Mouse (Mus musculus): ENCODE data around the gene Gpc5. TPM values are rescaled to one million over a fixed set of nuclear protein-coding genes. Genes with fewer than 3 reads are reported as not detected.

Gene Gpc5
- polyA plus RNA-seq, 1 experiment from 2014 or later, result 1.4 TPM

DNA sequence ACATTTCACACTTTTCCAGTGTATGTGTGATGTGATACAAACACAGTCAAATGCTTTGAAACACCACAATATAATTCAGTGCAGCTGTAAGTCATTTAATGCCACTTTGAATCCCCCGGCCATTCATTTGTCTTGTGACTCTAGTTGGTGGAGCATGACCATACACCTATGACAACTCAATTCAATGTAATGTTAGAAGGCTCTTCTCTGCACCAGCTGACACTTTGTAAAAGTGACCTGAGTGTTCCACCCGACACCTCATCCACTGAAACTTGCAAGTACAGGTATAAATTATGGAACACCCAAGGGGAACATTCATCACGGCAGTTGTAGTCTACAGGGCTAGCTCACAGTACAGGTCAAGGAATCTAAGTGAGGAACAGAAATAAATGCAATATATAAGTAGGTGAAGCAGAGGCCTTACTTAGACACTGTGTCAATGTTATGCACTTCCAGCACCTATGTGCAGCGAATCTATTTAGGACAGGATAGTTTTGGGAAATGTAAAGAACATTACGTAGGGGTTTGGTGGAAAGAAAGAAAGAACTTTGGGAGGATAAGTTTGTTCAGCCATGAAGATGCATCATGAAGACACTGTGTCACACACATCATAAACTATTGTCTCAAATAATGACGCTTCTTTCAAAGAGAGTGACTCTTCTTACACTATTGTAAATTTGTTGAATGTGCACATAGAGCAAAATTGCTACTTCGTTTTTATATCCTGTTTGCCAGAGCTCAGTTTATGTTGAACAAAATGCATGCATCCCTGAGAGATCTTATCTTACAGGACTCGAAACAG lies 1381.6 kb downstream of the Gpc5 start:
- H3K27ac ChIP-seq, result no peak overlapping the region
- H3K27me3 ChIP-seq, result no peaks in the 10 kb centered on the region
- ATAC-seq (ENCODE audit: insufficient number of reproducible peaks, insufficient read depth, low FRiP score, low TSS enrichment), result no peak
- H3K9me3 ChIP-seq, result no peaks in the 10 kb centered on the region
- H3K4me2 ChIP-seq (replicated peaks), result no peak overlapping the region
- H3K4me1 ChIP-seq, result no peaks in the 10 kb centered on the region
- WGBS, result 74% methylated on average over 8 of the region's 8 CpGs
- no peak overlapping the region for H3K4me3 ChIP-seq
- H3K36me3 ChIP-seq, result no peaks in the 10 kb centered on the region
- no peak overlapping the region for H3K9ac ChIP-seq

GRCm38 (mm10) chr14:116494285-116494850 lies 1402.4 kb downstream of the Gpc5 start:
- no peaks in the 10 kb centered on the region for H3K4me1 ChIP-seq
- no peak overlapping the region for H3K4me2 ChIP-seq (replicated peaks)
- no peaks in the 10 kb centered on the region for H3K9me3 ChIP-seq
- H3K27me3 ChIP-seq, result no peaks in the 10 kb centered on the region
- no peak overlapping the region for H3K4me3 ChIP-seq
- H3K36me3 ChIP-seq, result no peaks in the 10 kb centered on the region
- no peak overlapping the region for H3K27ac ChIP-seq
- no peak overlapping the region for H3K9ac ChIP-seq
- no peak for ATAC-seq (ENCODE audit: insufficient number of reproducible peaks, insufficient read depth, low FRiP score, low TSS enrichment)
- 11% methylated on average over 1 of the region's 1 CpGs for WGBS

GRCm38 (mm10) chr14:116538216-116538615 lies 1446.2 kb downstream of the Gpc5 start:
- Histone ChIP-seq H3K9ac (no peak overlapping the region), H3K27ac (no peak overlapping the region), H3K4me1 (no peaks in the 10 kb centered on the region), H3K36me3 (no peaks in the 10 kb centered on the region), H3K27me3 (no peaks in the 10 kb centered on the region), H3K9me3 (no peaks in the 10 kb centered on the region), H3K4me3 (no peak overlapping the region), H3K4me2 (replicated peaks) (no peak overlapping the region)
- ATAC-seq (ENCODE audit: insufficient number of reproducible peaks, insufficient read depth, low FRiP score, low TSS enrichment), result no peak
- WGBS, result 89% methylated on average over 3 of the region's 3 CpGs

- no peaks in the 10 kb centered on the region for H3K36me3 ChIP-seq
- H3K27ac ChIP-seq, result no peak overlapping the region
- H3K27me3 ChIP-seq, result no peaks in the 10 kb centered on the region
- H3K9ac ChIP-seq, result no peak overlapping the region
- no peak overlapping the region for H3K4me3 ChIP-seq
- no peaks in the 10 kb centered on the region for H3K9me3 ChIP-seq
- no peak overlapping the region for H3K4me2 ChIP-seq (replicated peaks)
- ATAC-seq (ENCODE audit: insufficient number of reproducible peaks, insufficient read depth, low FRiP score, low TSS enrichment), result no peak
- H3K4me1 ChIP-seq, result no peaks in the 10 kb centered on the region
Observed at GRCm38 (mm10) chr14:116543746-116544145, 1451.7 kb downstream of the Gpc5 start.

GRCm38 (mm10) chr14:116551401-116551800 lies 1459.4 kb downstream of the Gpc5 start:
- no peak overlapping the region for H3K4me2 ChIP-seq (replicated peaks)
- 0 out of 2 replicates have a peak, but pooled peaks cover 4% of the 10 kb centered on the region for H3K4me1 ChIP-seq
- WGBS, result 27% methylated on average over 5 of the region's 5 CpGs
- no peak overlapping the region for H3K4me3 ChIP-seq
- peak overlapping the region; percentile 37; the same call in 1 of the 2 replicates for H3K27ac ChIP-seq
- H3K27me3 ChIP-seq, result no peaks in the 10 kb centered on the region
- no peak overlapping the region for H3K9ac ChIP-seq
- no peaks in the 10 kb centered on the region for H3K36me3 ChIP-seq
- ATAC-seq (ENCODE audit: insufficient number of reproducible peaks, insufficient read depth, low FRiP score, low TSS enrichment), result no peak
- H3K9me3 ChIP-seq, result no peaks in the 10 kb centered on the region

- Histone ChIP-seq H3K9me3 (no peaks in the 10 kb centered on the region), H3K36me3 (no peaks in the 10 kb centered on the region), H3K9ac (no peak overlapping the region), H3K4me3 (no peak overlapping the region), H3K27ac (no peak overlapping the region), H3K4me2 (replicated peaks) (no peak overlapping the region), H3K27me3 (no peaks in the 10 kb centered on the region), H3K4me1 (0 out of 2 replicates have a peak, but pooled peaks cover 4% of the 10 kb centered on the region)
- no peak for ATAC-seq (ENCODE audit: insufficient number of reproducible peaks, insufficient read depth, low FRiP score, low TSS enrichment)
- WGBS, result 36% methylated on average over 7 of the region's 7 CpGs
Observed at GRCm38 (mm10) chr14:116553316-116553715, 1461.3 kb downstream of the Gpc5 start.

DNA sequence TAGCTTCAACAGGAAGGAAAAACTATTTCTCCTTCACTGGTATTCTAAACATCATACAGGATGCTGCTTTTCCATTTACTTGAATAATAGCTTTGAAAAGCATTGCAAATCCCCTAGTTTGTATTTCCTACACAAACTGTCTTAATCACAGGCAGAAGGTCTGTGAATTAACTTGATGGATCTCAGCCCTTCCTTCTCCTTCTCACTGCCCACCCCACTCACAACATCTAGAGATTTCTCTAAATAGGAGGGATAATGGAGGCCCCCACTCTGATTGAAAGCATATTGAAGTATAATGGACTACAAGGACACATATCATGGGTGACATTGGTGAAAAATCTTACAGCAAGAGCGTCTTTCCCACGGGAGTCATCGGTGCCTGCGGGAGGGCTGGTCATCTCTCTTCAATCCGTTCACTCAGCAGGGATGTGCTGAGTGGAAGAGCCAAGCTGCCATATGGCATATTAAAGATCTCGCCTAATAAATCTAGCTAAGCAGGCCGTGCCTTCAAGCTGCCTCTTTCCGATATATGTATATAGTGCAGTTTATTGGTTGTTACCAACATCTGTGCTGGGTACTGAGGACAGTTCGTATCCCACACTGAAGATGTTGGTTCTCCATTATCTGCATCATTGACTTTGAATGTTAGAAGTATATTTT lies 1466.3 kb downstream of the Gpc5 start:
- ATAC-seq (ENCODE audit: insufficient number of reproducible peaks, insufficient read depth, low FRiP score, low TSS enrichment), result no peak
- Histone ChIP-seq H3K9ac (no peak overlapping the region), H3K4me3 (no peak overlapping the region), H3K4me1 (no peaks in the 10 kb centered on the region), H3K36me3 (no peaks in the 10 kb centered on the region), H3K27me3 (no peaks in the 10 kb centered on the region), H3K27ac (no peak overlapping the region), H3K4me2 (replicated peaks) (no peak overlapping the region), H3K9me3 (no peaks in the 10 kb centered on the region)
- WGBS, result 88% methylated on average over 9 of the region's 9 CpGs

DNA sequence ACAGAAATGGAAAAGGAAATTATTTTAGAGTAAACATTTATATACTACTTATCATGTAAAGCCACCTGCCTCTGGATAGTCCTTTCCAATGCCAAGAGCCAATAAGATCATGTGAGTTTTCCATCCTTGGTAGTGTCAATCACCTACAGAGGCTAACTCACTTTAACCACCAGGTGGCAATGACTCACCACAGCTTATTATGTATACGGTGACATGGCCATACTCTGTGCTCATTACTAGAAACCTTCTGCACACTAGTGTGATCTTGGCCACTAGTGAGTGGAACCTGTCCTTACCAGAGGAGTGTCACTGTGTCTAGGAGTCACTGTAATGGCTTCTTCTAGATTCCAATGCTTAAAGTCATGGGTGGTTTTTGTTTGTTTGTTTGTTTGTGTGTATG lies 1468.0 kb downstream of the Gpc5 start:
- Histone ChIP-seq H3K4me3 (no peak overlapping the region), H3K9me3 (no peaks in the 10 kb centered on the region), H3K27ac (no peak overlapping the region), H3K27me3 (no peaks in the 10 kb centered on the region), H3K4me2 (replicated peaks) (no peak overlapping the region), H3K4me1 (no peaks in the 10 kb centered on the region), H3K9ac (no peak overlapping the region), H3K36me3 (no peaks in the 10 kb centered on the region)
- peak; percentile 72; the same call in 1 of the 2 replicates for ATAC-seq (ENCODE audit: insufficient number of reproducible peaks, insufficient read depth, low FRiP score, low TSS enrichment)
- 31% methylated on average over 1 of the region's 1 CpGs for WGBS

MicroRNA genes within 50 kb of the gene (microRNA counts, 519-probe panel; counts per million panel counts)
- microRNA mmu-miR-18a (5,240 counts per million, percentile 88 among the panel's probes with 10 or more counts), microRNA mmu-miR-19a (7,434 counts per million, percentile 98 among the panel's probes with 10 or more counts), microRNA mmu-miR-19b (6,860 counts per million, percentile 97 among the panel's probes with 10 or more counts), microRNA mmu-miR-20a+mmu-miR-20b (8,308 counts per million, percentile 99 among the panel's probes with 10 or more counts), microRNA mmu-miR-92a (460 counts per million, percentile 65 among the panel's probes with 10 or more counts)

Small RNA genes within 50 kb of the gene (microRNA-seq; reads per million reads assigned to microRNA genes)
- gene Mir17 (58,248 reads per million, percentile 100 among the genes with 10 or more reads in this experiment), gene Mir18 (8,408 reads per million, percentile 94 among the genes with 10 or more reads in this experiment), gene Mir19a (97.1 reads per million, percentile 51 among the genes with 10 or more reads in this experiment), gene Mir19b-1 (28.1 reads per million, percentile 39 among the genes with 10 or more reads in this experiment), gene Mir20a (18,510 reads per million, percentile 97 among the genes with 10 or more reads in this experiment), gene Mir92-1 (5,285 reads per million, percentile 90 among the genes with 10 or more reads in this experiment)
